Mouse (Mus musculus) brown adipose tissue, adult 24 weeks (tissue): ENCODE measurements around the gene Unc79. TPM values are rescaled to one million over a fixed set of nuclear protein-coding genes. Genes with fewer than 3 reads are reported as not detected.

Experiments used
- H3K27ac ChIP-seq: fragments of 200-500 bp; replicated peaks from 2 replicates; pipeline ENCODE4 v1.5.1; 2012; ENCODE audit warnings: low read depth, mild to moderate bottlenecking, low read length
- H3K4me1 ChIP-seq: fragments of 200-500 bp; 2 replicates; pipeline ENCODE4 v1.6.1; 2012; ENCODE audit warnings: low read length, mixed read lengths; ENCODE audit not compliant: control insufficient read depth, insufficient read depth, insufficient read length
- H3K4me3 ChIP-seq: fragments of 200-500 bp; 2 replicates; pipeline ENCODE4 v1.5.1; 2012; ENCODE audit warnings: low read depth, mild to moderate bottlenecking, low read length, moderate library complexity; ENCODE audit not compliant: insufficient read depth
- polyA plus RNA-seq: library from polyadenylated mRNA; stranded (reverse); fragments of >200 nt; gene quantifications from 2 replicates; pipeline ENCODE4 v1.2.4, GENCODE M21; 2012; ENCODE audit not compliant: missing spikeins, insufficient read depth, insufficient read length

Unc79 gene
- polyA plus RNA-seq, 1 experiment, result not detected

DNA sequence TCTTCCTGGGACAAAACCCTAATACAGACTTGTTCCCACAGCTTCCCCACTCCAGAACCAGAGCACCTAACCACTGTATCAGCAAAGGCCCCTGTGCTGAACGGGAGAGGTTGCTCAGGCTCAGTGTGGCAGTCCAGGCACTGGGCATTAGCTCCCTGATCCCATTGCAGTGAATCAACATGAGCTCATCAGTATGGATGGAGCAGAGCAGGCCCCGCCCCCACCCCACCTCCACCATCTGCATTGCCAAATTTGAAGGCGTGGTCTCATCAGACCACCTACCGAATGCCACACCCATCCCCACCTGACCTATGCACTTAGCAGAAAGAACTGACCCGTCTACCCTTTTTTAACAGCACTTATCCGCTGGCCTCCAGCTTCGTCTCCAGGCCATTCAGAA lies 234.4 kb downstream of the Unc79 start:
- Histone ChIP-seq H3K4me1 (no peaks in the 10 kb centered on the region), H3K27ac (no peak overlapping the region), H3K4me3 (no peak overlapping the region)

DNA sequence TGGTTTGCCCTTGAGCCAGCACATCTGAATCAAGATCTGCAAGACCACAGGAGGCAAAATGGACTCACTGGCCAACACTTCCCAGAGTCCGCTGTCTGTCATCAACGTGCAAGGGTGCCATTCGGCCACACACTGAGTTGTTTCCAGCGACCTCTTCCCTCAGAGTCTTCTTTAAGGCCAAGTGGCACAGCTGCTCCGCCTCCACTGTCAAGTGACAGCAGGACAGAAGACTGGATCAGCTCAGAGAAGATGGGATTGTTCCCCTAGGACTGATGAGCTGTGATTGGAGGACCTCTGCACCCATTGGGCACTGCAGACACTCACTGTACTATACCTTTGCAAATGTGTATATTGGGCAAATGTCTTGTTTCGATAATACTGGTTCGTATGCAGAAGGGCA lies 238.4 kb downstream of the Unc79 start:
- no peak overlapping the region for H3K4me3 ChIP-seq
- no peaks in the 10 kb centered on the region for H3K4me1 ChIP-seq
- H3K27ac ChIP-seq, result no peak overlapping the region

GRCm38 (mm10) chr12:103188223-103188622 lies 239.6 kb downstream of the Unc79 start:
- Histone ChIP-seq H3K4me1 (no peaks in the 10 kb centered on the region), H3K4me3 (no peak overlapping the region), H3K27ac (no peak overlapping the region)

- H3K4me1 ChIP-seq, result no peaks in the 10 kb centered on the region
- no peak overlapping the region for H3K4me3 ChIP-seq
- H3K27ac ChIP-seq, result no peak overlapping the region
Observed at GRCm38 (mm10) chr12:103189771-103190170, 241.1 kb downstream of the Unc79 start.

- Histone ChIP-seq H3K27ac (no peak overlapping the region), H3K4me1 (no peaks in the 10 kb centered on the region), H3K4me3 (no peak overlapping the region)
Observed at GRCm38 (mm10) chr12:103192996-103193395, 244.3 kb downstream of the Unc79 start.

- no peaks in the 10 kb centered on the region for H3K4me1 ChIP-seq
- H3K27ac ChIP-seq, result no peak overlapping the region
- no peak overlapping the region for H3K4me3 ChIP-seq
Observed at GRCm38 (mm10) chr12:103202592-103203544, 254.2 kb downstream of the Unc79 start.

GRCm38 (mm10) chr12:103205561-103205960 lies 256.9 kb downstream of the Unc79 start:
- Histone ChIP-seq H3K27ac (no peak overlapping the region), H3K4me3 (no peak overlapping the region), H3K4me1 (no peaks in the 10 kb centered on the region)

DNA sequence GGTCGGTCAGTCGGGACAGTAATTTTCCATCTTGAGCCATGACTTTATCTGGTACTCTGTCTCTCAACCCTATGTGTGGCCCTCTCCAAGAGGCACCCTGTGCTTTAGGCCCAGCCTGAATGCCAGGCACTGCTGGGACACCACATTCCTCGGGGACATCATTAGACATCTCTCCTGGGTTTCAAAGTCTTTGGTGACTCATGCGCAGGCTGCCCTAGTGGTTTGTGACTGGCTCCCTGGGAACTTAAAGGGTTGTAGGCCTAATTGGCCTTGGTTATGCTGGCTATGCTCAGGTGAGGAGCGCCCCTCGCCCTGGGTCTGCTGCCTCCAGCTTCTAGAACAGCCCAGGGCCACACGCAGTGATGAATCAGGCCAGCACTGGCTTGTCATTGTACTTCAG lies 260.9 kb downstream of the Unc79 start:
- Histone ChIP-seq H3K4me1 (no peaks in the 10 kb centered on the region), H3K27ac (no peak overlapping the region), H3K4me3 (no peak overlapping the region)

GRCm38 (mm10) chr12:103211078-103211477 lies 262.4 kb downstream of the Unc79 start:
- no peaks in the 10 kb centered on the region for H3K4me1 ChIP-seq
- no peak overlapping the region for H3K4me3 ChIP-seq
- H3K27ac ChIP-seq, result no peak overlapping the region

DNA sequence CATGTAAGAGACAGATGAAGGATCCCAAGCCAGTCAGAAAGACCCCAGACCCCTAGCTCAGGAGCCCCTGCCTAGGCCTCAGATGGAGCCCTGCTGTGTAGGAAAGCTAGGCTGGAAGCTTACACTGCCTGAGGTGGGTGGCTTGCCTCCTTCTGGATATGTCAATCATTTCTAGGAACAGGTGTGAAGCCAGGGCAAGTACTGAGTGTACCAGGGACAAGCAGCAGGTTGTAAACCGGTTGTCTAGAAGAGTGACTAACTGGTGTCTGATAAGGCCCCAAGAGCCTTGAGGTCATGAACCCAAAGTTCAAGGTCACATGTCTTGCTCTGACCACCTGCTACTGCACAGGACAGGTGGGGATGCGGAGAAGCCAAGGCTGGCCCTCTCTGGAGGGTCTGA lies 264.9 kb downstream of the Unc79 start:
- H3K4me3 ChIP-seq, result no peak overlapping the region
- H3K4me1 ChIP-seq, result no peaks in the 10 kb centered on the region
- H3K27ac ChIP-seq, result no peak overlapping the region

DNA sequence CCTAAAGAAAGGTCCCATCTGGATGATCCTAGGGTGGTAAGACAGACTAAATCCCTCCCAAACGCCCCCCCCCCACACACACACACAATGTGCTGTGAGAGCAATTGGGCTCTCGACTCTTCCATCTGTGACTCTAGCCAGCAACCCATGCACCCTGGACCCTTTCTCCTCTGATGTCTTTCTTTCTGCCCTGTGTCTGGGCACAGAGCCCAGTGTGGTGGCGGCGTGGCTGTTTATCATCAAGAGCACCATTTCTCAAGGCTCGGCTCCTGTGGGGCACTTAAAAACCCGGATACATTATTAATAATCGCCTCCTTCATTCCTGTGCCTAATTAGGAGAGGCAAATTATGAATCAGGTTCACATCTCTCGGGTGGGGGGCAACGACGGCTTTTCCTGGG lies 265.6 kb downstream of the Unc79 start:
- Histone ChIP-seq H3K4me1 (no peaks in the 10 kb centered on the region), H3K4me3 (no peak overlapping the region), H3K27ac (no peak overlapping the region)

- Histone ChIP-seq H3K4me1 (no peaks in the 10 kb centered on the region), H3K27ac (no peak overlapping the region), H3K4me3 (no peak overlapping the region)
Observed at GRCm38 (mm10) chr12:103214797-103215196, 266.1 kb downstream of the Unc79 start.

- no peak overlapping the region for H3K27ac ChIP-seq
- no peak overlapping the region for H3K4me3 ChIP-seq
- no peaks in the 10 kb centered on the region for H3K4me1 ChIP-seq
Observed at GRCm38 (mm10) chr12:103215877-103216610, 267.4 kb downstream of the Unc79 start.

DNA sequence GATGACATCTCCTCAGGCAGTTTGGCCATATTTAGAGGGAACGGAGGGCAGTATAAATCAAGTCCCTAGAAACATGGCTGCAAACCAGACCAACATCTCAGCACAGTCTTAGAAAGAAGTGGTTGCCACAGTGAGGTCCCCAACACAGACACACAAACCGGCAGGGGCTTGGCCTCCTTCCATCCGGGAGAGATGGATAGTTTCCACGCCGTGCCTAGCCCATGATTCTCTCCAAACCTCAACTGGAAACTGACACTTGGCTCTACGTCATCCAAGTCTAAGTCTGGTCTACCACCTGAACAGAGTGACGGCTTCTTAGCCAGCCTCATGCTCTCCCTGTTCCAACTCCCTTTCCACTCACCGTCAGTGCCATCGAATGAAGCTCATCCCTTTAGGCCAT lies 275.0 kb downstream of the Unc79 start:
- Histone ChIP-seq H3K4me3 (no peak overlapping the region), H3K4me1 (no peaks in the 10 kb centered on the region), H3K27ac (no peak overlapping the region)

DNA sequence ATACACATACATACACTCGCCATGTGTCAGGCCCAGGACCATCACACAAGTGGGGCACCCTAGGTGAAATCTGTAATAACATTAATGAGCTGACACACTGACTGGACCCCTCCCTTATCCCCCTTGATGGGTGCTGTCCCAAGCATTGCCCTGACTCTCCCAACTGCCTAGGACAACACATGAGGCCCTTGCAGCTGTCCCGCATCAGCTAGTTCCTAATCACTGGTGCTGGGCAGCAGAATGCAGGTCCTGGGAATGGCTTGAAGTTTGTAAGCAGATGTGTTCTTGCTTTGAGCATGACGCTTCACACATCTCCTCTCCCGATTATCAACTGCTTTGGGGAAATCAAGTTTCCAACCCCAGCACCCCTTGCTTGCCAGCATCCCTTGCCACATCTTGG lies 277.5 kb downstream of the Unc79 start:
- Histone ChIP-seq H3K4me1 (no peaks in the 10 kb centered on the region), H3K27ac (no peak overlapping the region), H3K4me3 (no peak overlapping the region)

GRCm38 (mm10) chr12:103229058-103229457 lies 280.4 kb downstream of the Unc79 start:
- Histone ChIP-seq H3K27ac (no peak overlapping the region), H3K4me1 (no peaks in the 10 kb centered on the region), H3K4me3 (no peak overlapping the region)
